15 mouse cellular contexts compared by ENCODE assay signal in genomic region chr8:86824735-86825134, GRCm38 (mm10).
"Had no signal": no experiment of that assay in that cellular context is flagged by ENCODE, and none has a peak within 500 bp of the region (broad histone marks: within the 10 kb centered on the region; RNA-seq: fewer than 3 reads in every experiment).

No protein-coding gene starts in this region.

- H3K36me3 ChIP-seq: limb, embryonic 13.5 days; liver, embryonic 15.5 days had no signal

- H3K27me3 ChIP-seq: limb, embryonic 13.5 days had no signal

- H3K9ac ChIP-seq: limb, embryonic 13.5 days; liver, embryonic 15.5 days had no signal

- DNase-seq: kidney, adult 11 months; kidney, adult 9 months; kidney, postnatal 36 days; lung, adult 2 months; lung, postnatal 36 days; right cerebral cortex, postnatal 4 days; spleen, adult 18-20 months; thymus, adult 18-20 months; thymus, postnatal 14 days had no signal

- ATAC-seq: lung, postnatal 0 days had no signal

- H3K4me3 ChIP-seq: layer of hippocampus, adult 2 months; limb, embryonic 13.5 days; liver, embryonic 15.5 days had no signal

- H3K4me2 ChIP-seq: limb, embryonic 13.5 days; liver, embryonic 11.5 days; liver, embryonic 15.5 days had no signal

- H3K9me3 ChIP-seq: limb, embryonic 13.5 days; liver, embryonic 15.5 days had no signal

- H3K27ac ChIP-seq: kidney, postnatal 0 days; layer of hippocampus, adult 2 months; limb, embryonic 13.5 days; liver, embryonic 15.5 days had no signal
